Mouse (Mus musculus) CH12.LX (cell line): ENCODE measurements around the gene Dip2b. TPM values are rescaled to one million over a fixed set of nuclear protein-coding genes. Genes with fewer than 3 reads are reported as not detected.

Experiments used
- DNase-seq: peaks from one replicate; pipeline ENCODE4 v3.0.0-alpha.2; 2013; ENCODE audit errors: extremely low read depth
- H3K27ac ChIP-seq: 2 replicates; pipeline ENCODE4 v1.5.1; 2012; ENCODE audit warnings: low read depth, mild to moderate bottlenecking, control low read depth, moderate library complexity; ENCODE audit not compliant: insufficient read depth
- H3K27me3 ChIP-seq: replicated peaks from 2 replicates; pipeline ENCODE3; 2012; ENCODE audit warnings: inconsistent platforms
- H3K36me3 ChIP-seq, 2 experiments: replicated peaks in 1 of 2; 2 replicates each; pipeline versions ENCODE3 to v1.6.1; 2012; ENCODE audit warnings: inconsistent platforms in 1 of 2, low read length in 1 of 2, mild to moderate bottlenecking in 1 of 2, mixed read lengths in 1 of 2, moderate library complexity in 1 of 2; ENCODE audit not compliant: control insufficient read depth in 1 of 2, insufficient read depth in 1 of 2
- H3K4me1 ChIP-seq, 2 experiments: 2 replicates each; pipeline ENCODE4 v1.6.1; 2012; ENCODE audit warnings: inconsistent platforms in 1 of 2, moderate library complexity in 1 of 2; ENCODE audit not compliant: insufficient read depth in 2 of 2, control insufficient read depth in 1 of 2
- H3K4me2 ChIP-seq: 2 replicates; pipeline ENCODE4 v1.6.1; 2012; ENCODE audit warnings: low read depth, mild to moderate bottlenecking, control low read depth; ENCODE audit not compliant: poor library complexity, insufficient read depth, severe bottlenecking
- H3K4me3 ChIP-seq, 3 experiments: fragments of 150-350 bp in 1 of 3; sonication (generic) in 1 of 3; replicated peaks in 1 of 3; 2 replicates each; pipeline versions ENCODE3 to v1.5.1; 2011 to 2012; ENCODE audit warnings: low read depth in 2 of 3, low read length in 2 of 3, mild to moderate bottlenecking in 2 of 3, moderate library complexity in 2 of 3, control low read depth in 1 of 3, improper control_type of control experiment in 1 of 3, inconsistent platforms in 1 of 3, mixed read lengths in 1 of 3; ENCODE audit not compliant: poor library complexity in 1 of 3
- H3K79me2 ChIP-seq: replicated peaks from 2 replicates; pipeline ENCODE4 v1.6.1; 2012; ENCODE audit warnings: mild to moderate bottlenecking, moderate library complexity; ENCODE audit not compliant: control insufficient read depth, poor library complexity, insufficient read depth, severe bottlenecking; ENCODE audit errors: extremely low read depth
- H3K9ac ChIP-seq: 2 replicates; pipeline ENCODE4 v1.6.1; 2012; ENCODE audit warnings: low read depth, mild to moderate bottlenecking, control low read depth, moderate library complexity; ENCODE audit not compliant: insufficient read depth
- H3K9me3 ChIP-seq: replicated peaks from 2 replicates; pipeline ENCODE3; 2012; ENCODE audit warnings: low read length, inconsistent platforms, mixed read lengths
- BHLHE40 ChIP-seq: IDR thresholded peaks from 2 replicates; pipeline ENCODE4 v1.6.1; 2011; ENCODE audit warnings: mild to moderate bottlenecking, low read depth, low read length, improper control_type of control experiment
- CHD1 ChIP-seq: IDR thresholded peaks from 2 replicates; pipeline ENCODE4 v1.6.1; 2012; ENCODE audit warnings: low read depth, low read length, improper control_type of control experiment, inconsistent platforms
- CHD2 ChIP-seq: IDR thresholded peaks from 2 replicates; pipeline ENCODE4 v1.6.1; 2011; ENCODE audit warnings: low read length, improper control_type of control experiment
- CTCF ChIP-seq, 2 experiments: IDR thresholded peaks in 1 of 2; conservative IDR thresholded peaks in 1 of 2; 2 replicates each; pipeline ENCODE4 v1.5.1; 2011 to 2012; ENCODE audit warnings: low read depth in 2 of 2, low read length in 2 of 2, improper control_type of control experiment in 1 of 2, inconsistent platforms in 1 of 2, mild to moderate bottlenecking in 1 of 2, moderate library complexity in 1 of 2
- E2F4 ChIP-seq: IDR thresholded peaks from 2 replicates; pipeline ENCODE4 v1.6.1; 2011; ENCODE audit warnings: low read depth, low read length, improper control_type of control experiment; ENCODE audit not compliant: insufficient replicate concordance
- ELF1 ChIP-seq: IDR thresholded peaks from 2 replicates; pipeline ENCODE4 v1.6.1; 2014; ENCODE audit warnings: low read depth, mild to moderate bottlenecking, inconsistent platforms, low read length, improper control_type of control experiment
- EP300 ChIP-seq: IDR thresholded peaks from 2 replicates; pipeline ENCODE4 v1.6.1; 2011; ENCODE audit warnings: low read length, improper control_type of control experiment
- ETS1 ChIP-seq: conservative IDR thresholded peaks from 2 replicates; pipeline ENCODE4 v1.6.1; 2012; ENCODE audit warnings: low read depth, mild to moderate bottlenecking, inconsistent platforms, low read length, improper control_type of control experiment, moderate library complexity
- GABPA ChIP-seq: IDR thresholded peaks from 2 replicates; pipeline ENCODE4 v1.6.1; 2012; ENCODE audit warnings: low read depth, low read length, improper control_type of control experiment, inconsistent platforms; ENCODE audit not compliant: insufficient replicate concordance
- HCFC1 ChIP-seq: IDR thresholded peaks from 2 replicates; pipeline ENCODE4 v1.6.1; 2012; ENCODE audit warnings: low read depth, mild to moderate bottlenecking, inconsistent platforms, low read length, improper control_type of control experiment
- IRF4 ChIP-seq: IDR thresholded peaks from 2 replicates; pipeline ENCODE4 v1.6.1; 2014; ENCODE audit warnings: low read depth, mild to moderate bottlenecking, inconsistent platforms, low read length, improper control_type of control experiment
- JUN ChIP-seq: IDR thresholded peaks from 2 replicates; pipeline ENCODE4 v1.6.1; 2011; ENCODE audit warnings: low read depth, mild to moderate bottlenecking, low read length, improper control_type of control experiment, moderate library complexity; ENCODE audit not compliant: insufficient read depth
- JUND ChIP-seq: conservative IDR thresholded peaks from 2 replicates; pipeline ENCODE4 v1.6.1; 2011; ENCODE audit warnings: low read depth, low read length, improper control_type of control experiment
- KAT2A ChIP-seq: IDR thresholded peaks from 2 replicates; pipeline ENCODE4 v1.6.1; 2012; ENCODE audit warnings: low read length, improper control_type of control experiment, inconsistent platforms; ENCODE audit not compliant: insufficient replicate concordance
- MAFK ChIP-seq: IDR thresholded peaks from 2 replicates; pipeline ENCODE4 v1.6.1; 2011; ENCODE audit warnings: low read length, improper control_type of control experiment; ENCODE audit not compliant: insufficient replicate concordance
- MAX ChIP-seq: IDR thresholded peaks from 2 replicates; pipeline ENCODE4 v1.6.1; 2011; ENCODE audit warnings: low read length, improper control_type of control experiment
- MAZ ChIP-seq: IDR thresholded peaks from 2 replicates; pipeline ENCODE4 v1.6.1; 2012; ENCODE audit warnings: low read depth, mild to moderate bottlenecking, inconsistent platforms, low read length, improper control_type of control experiment, moderate library complexity
- MEF2A ChIP-seq: IDR thresholded peaks from 2 replicates; pipeline ENCODE4 v1.6.1; 2014; ENCODE audit warnings: low read depth, mild to moderate bottlenecking, inconsistent platforms, low read length, improper control_type of control experiment, borderline replicate concordance
- MXI1 ChIP-seq: IDR thresholded peaks from 2 replicates; pipeline ENCODE4 v1.6.1; 2011; ENCODE audit warnings: mild to moderate bottlenecking, low read depth, low read length, improper control_type of control experiment
- MYC ChIP-seq: IDR thresholded peaks from 2 replicates; pipeline ENCODE4 v1.6.1; 2011; ENCODE audit warnings: low read depth, mild to moderate bottlenecking, improper control_type of control experiment, low read length
- NELFE ChIP-seq: IDR thresholded peaks from 2 replicates; pipeline ENCODE4 v1.6.1; 2011; ENCODE audit warnings: low read depth, low read length, improper control_type of control experiment
- NRF1 ChIP-seq: IDR thresholded peaks from 2 replicates; pipeline ENCODE4 v1.6.1; 2014; ENCODE audit warnings: low read depth, mild to moderate bottlenecking, inconsistent platforms, low read length, improper control_type of control experiment, moderate library complexity
- PAX5 ChIP-seq: IDR thresholded peaks from 2 replicates; pipeline ENCODE4 v1.6.1; 2012; ENCODE audit warnings: low read length, inconsistent platforms, mixed read lengths
- POLR2A ChIP-seq: IDR thresholded peaks from 2 replicates; pipeline ENCODE4 v1.6.1; 2011; ENCODE audit warnings: low read depth, mild to moderate bottlenecking, improper control_type of control experiment, low read length
- POLR2AphosphoS2 ChIP-seq: IDR thresholded peaks from 2 replicates; pipeline ENCODE4 v1.6.1; 2011; ENCODE audit warnings: low read depth, low read length, improper control_type of control experiment
- RAD21 ChIP-seq: IDR thresholded peaks from 2 replicates; pipeline ENCODE4 v1.6.1; 2011; ENCODE audit warnings: low read depth, mild to moderate bottlenecking, low read length, improper control_type of control experiment, moderate library complexity
- RCOR1 ChIP-seq: conservative IDR thresholded peaks from 2 replicates; pipeline ENCODE4 v1.6.1; 2012; ENCODE audit warnings: low read depth, mild to moderate bottlenecking, inconsistent platforms, low read length, improper control_type of control experiment
- SIN3A ChIP-seq: IDR thresholded peaks from 2 replicates; pipeline ENCODE4 v1.6.1; 2012; ENCODE audit warnings: low read length, improper control_type of control experiment, inconsistent platforms
- SMC3 ChIP-seq: IDR thresholded peaks from 2 replicates; pipeline ENCODE4 v1.6.1; 2011; ENCODE audit warnings: low read depth, low read length, improper control_type of control experiment
- TBP ChIP-seq: conservative IDR thresholded peaks from 2 replicates; pipeline ENCODE4 v1.6.1; 2011; ENCODE audit warnings: low read depth, low read length, improper control_type of control experiment
- TCF12 ChIP-seq: IDR thresholded peaks from 2 replicates; pipeline ENCODE4 v1.6.1; 2014; ENCODE audit warnings: low read depth, mild to moderate bottlenecking, inconsistent platforms, low read length, improper control_type of control experiment
- UBTF ChIP-seq: IDR thresholded peaks from 2 replicates; pipeline ENCODE4 v1.6.1; 2012; ENCODE audit warnings: low read depth, mild to moderate bottlenecking, inconsistent platforms, low read length, improper control_type of control experiment, moderate library complexity
- USF1 ChIP-seq: IDR thresholded peaks from 2 replicates; pipeline ENCODE4 v1.6.1; 2014; ENCODE audit warnings: low read depth, mild to moderate bottlenecking, inconsistent platforms, low read length, improper control_type of control experiment
- USF2 ChIP-seq: conservative IDR thresholded peaks from 2 replicates; pipeline ENCODE4 v1.6.1; 2011; ENCODE audit warnings: low read depth, low read length, improper control_type of control experiment
- ZC3H11A ChIP-seq: IDR thresholded peaks from 2 replicates; pipeline ENCODE4 v1.6.1; 2012; ENCODE audit warnings: low read depth, mild to moderate bottlenecking, inconsistent platforms, low read length, improper control_type of control experiment
- ZKSCAN1 ChIP-seq: IDR thresholded peaks from 2 replicates; pipeline ENCODE4 v1.6.1; 2012; ENCODE audit warnings: low read depth, inconsistent platforms, low read length, improper control_type of control experiment, borderline replicate concordance
- ZMIZ1 ChIP-seq: IDR thresholded peaks from 2 replicates; pipeline ENCODE4 v1.6.1; 2012; ENCODE audit warnings: low read depth, mild to moderate bottlenecking, inconsistent platforms, low read length, improper control_type of control experiment
- ZNF384 ChIP-seq: IDR thresholded peaks from 2 replicates; pipeline ENCODE4 v1.6.1; 2012; ENCODE audit warnings: low read depth, low read length, improper control_type of control experiment, inconsistent platforms
- dilution Hi-C: fragments of 300-500 bp; cut with MboI; formaldehyde crosslinking; loops from 2 replicates; pipeline ENCODE4 v1.14.3; 2020; ENCODE audit warnings: low sequenced_read_pairs; ENCODE audit not compliant: extremely low pct_unique_long_range_greater_than_20kb, extremely low pct_ligation_motif_present
- in situ Hi-C: fragments of 300-500 bp; cut with MboI; formaldehyde crosslinking; loops from 3 replicates; pipeline ENCODE4 v1.14.3; 2019; ENCODE audit warnings: low sequenced_read_pairs, low pct_ligation_motif_present, low pct_unique_long_range_greater_than_20kb, mixed read lengths
- polyA plus RNA-seq: library from polyadenylated mRNA; unstranded; fragments of >175 nt; gene quantifications from 2 replicates; pipeline ENCODE4 v1.2.1, GENCODE M21; 2012; ENCODE audit warnings: low read depth; ENCODE audit not compliant: insufficient read length
- total RNA-seq, 2 experiments: library from RNA; depleted of rRNA; stranded (reverse); fragments of 300-350 nt in 1 of 2; fragments of >200 nt in 1 of 2; gene quantifications; 2 replicates each; pipeline ENCODE4 v1.2.3; 2012 to 2014

The Dip2b gene
- total and polyA plus RNA-seq, 3 experiments = 15.7 to 18.2 (median 16.7) TPM

DNA sequence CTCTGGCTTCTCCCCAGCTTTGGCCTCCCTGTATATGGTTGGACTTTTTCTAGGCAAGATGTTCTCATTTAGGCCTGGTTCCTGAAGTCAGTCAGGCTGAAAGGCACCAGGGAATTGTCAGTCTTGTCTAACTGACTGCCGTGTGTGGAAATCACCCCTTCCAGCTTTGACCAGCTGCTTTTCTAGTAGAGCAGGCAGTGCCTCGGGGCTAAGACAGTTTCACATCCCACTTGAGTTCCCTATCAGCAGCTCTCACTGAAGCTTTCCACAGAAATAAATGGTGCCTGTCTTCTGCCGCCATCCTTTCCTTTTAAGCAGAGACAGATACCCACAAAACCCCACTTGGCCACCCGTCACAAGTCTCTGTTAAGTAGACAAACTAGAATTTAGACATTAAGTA, 112.1 kb downstream of the Dip2b start:
- dilution Hi-C loops (no loop called here), in situ Hi-C loops (no loop called here)
- no peak for TF ChIP-seq POLR2AphosphoS2
- TF ChIP-seq ELF1 = no peak
- TF ChIP-seq TCF12 = 0 out of 2 replicates have a peak, but pooled peaks have one; percentile 22
- TF ChIP-seq SIN3A = peak; percentile 74; the same call in 1 of the 2 replicates
- TF ChIP-seq NRF1 = no peak
- TF ChIP-seq MAX = peak; percentile 48; the same call in 1 of the 2 replicates
- peak; percentile 50 for TF ChIP-seq ETS1
- 0 out of 2 replicates have a peak, but pooled peaks have one; percentile 25 for TF ChIP-seq MXI1
- no peak for TF ChIP-seq USF1
- TF ChIP-seq RAD21 = no peak
- peak; percentile 46; the same call in 1 of the 2 replicates for TF ChIP-seq MYC
- TF ChIP-seq GABPA = no peak
- TF ChIP-seq E2F4 = no peak
- TF ChIP-seq JUN = no peak
- no peak for TF ChIP-seq ZMIZ1
- no peak for TF ChIP-seq MEF2A
- TF ChIP-seq POLR2A = no peak
- no peak for TF ChIP-seq BHLHE40
- TF ChIP-seq MAFK = no peak
- TF ChIP-seq ZNF384 = no peak
- TF ChIP-seq KAT2A = 0 out of 2 replicates have a peak, but pooled peaks have one; percentile 22
- 0 out of 2 replicates have a peak, but pooled peaks have one; percentile 22 for TF ChIP-seq RCOR1
- no peak for TF ChIP-seq SMC3
- TF ChIP-seq HCFC1 = no peak
- no peak for TF ChIP-seq CTCF (conservative IDR thresholded peaks at IDR 0.05 in 1 of 2, IDR thresholded peaks at IDR 0.05 in 1 of 2; ENCODE audit: low read depth in 2 of 2, low read length in 2 of 2)
- no peak for TF ChIP-seq USF2
- no peak for TF ChIP-seq TBP
- TF ChIP-seq CHD2 = peak; percentile 40; the same call in 1 of the 2 replicates
- no peak for TF ChIP-seq UBTF
- TF ChIP-seq JUND = no peak
- no peak for TF ChIP-seq ZC3H11A
- TF ChIP-seq IRF4 = peak; percentile 64
- TF ChIP-seq ZKSCAN1 = no peak
- TF ChIP-seq EP300 = peak; percentile 80
- TF ChIP-seq MAZ = no peak
- no peak for TF ChIP-seq NELFE
- TF ChIP-seq PAX5 = no peak
- TF ChIP-seq CHD1 = no peak
- no peaks in the 10 kb centered on the region for H3K9me3 ChIP-seq
- H3K27me3 ChIP-seq = no peaks in the 10 kb centered on the region
- H3K27ac ChIP-seq = peak overlapping the region; percentile 36; the same call in 1 of the 2 replicates
- H3K4me3 ChIP-seq = no peak overlapping the region
- no peak overlapping the region for H3K9ac ChIP-seq
- H3K36me3 ChIP-seq = peaks cover 13 to 47% of the 10 kb centered on the region in 2 experiments
- no peak overlapping the region; the same call in 1 of the 2 replicates for H3K4me2 ChIP-seq
- peaks cover 19 to 53% of the 10 kb centered on the region in 2 experiments for H3K4me1 ChIP-seq
- DNase-seq = peak; percentile 58
- H3K79me2 ChIP-seq = no peaks in the 10 kb centered on the region
